Mouse (Mus musculus) embryonic facial prominence, embryonic 11.5 days (tissue): Measurements from ENCODE around the gene Gja5. TPM values are rescaled to one million over a fixed set of nuclear protein-coding genes. Genes with fewer than 3 reads are reported as not detected.

Experiments used
- ATAC-seq: fragments of 200-750 bp; cut with Nextera tagmentation; replicated peaks from 2 replicates; pipeline ENCODE4 v1.8.0; 2017; ENCODE audit warnings: low read depth; ENCODE audit not compliant: insufficient number of reproducible peaks, low FRiP score, low TSS enrichment
- DNase-seq: peaks from one replicate; pipeline ENCODE4 v3.0.0-alpha.2; 2015; ENCODE audit warnings: low spot score
- H3K27ac ChIP-seq: fragments of 300-500 bp; sonication (generic); replicated peaks from 2 replicates; pipeline ENCODE4 v1.5.1; 2014; ENCODE audit warnings: mild to moderate bottlenecking, low read depth, low read length, control low read depth
- H3K27me3 ChIP-seq: fragments of 300-500 bp; sonication (generic); 2 replicates; pipeline ENCODE4 v1.6.1; 2014; ENCODE audit warnings: mild to moderate bottlenecking, low read length, moderate library complexity, mixed read lengths; ENCODE audit not compliant: control insufficient read depth, insufficient read depth
- H3K36me3 ChIP-seq: fragments of 300-500 bp; sonication (generic); replicated peaks from 2 replicates; pipeline ENCODE4 v1.6.1; 2014; ENCODE audit warnings: low read depth, mild to moderate bottlenecking, low read length, moderate library complexity, mixed read lengths; ENCODE audit not compliant: control insufficient read depth, insufficient read depth
- H3K4me1 ChIP-seq: fragments of 300-500 bp; sonication (generic); 2 replicates; pipeline ENCODE4 v1.6.1; 2014; ENCODE audit warnings: low read length, mixed read lengths; ENCODE audit not compliant: control insufficient read depth, insufficient read depth
- H3K4me2 ChIP-seq: fragments of 300-500 bp; sonication (generic); 2 replicates; pipeline ENCODE4 v1.6.1; 2014; ENCODE audit warnings: low read depth, mild to moderate bottlenecking, control low read depth, low read length, moderate library complexity
- H3K4me3 ChIP-seq: fragments of 300-500 bp; sonication (generic); 2 replicates; pipeline ENCODE4 v1.5.1; 2014; ENCODE audit warnings: low read depth, low read length, control low read depth
- H3K9ac ChIP-seq: fragments of 300-500 bp; sonication (generic); replicated peaks from 2 replicates; pipeline ENCODE4 v1.6.1; 2014; ENCODE audit warnings: mild to moderate bottlenecking, control low read depth, low read length
- H3K9me3 ChIP-seq: fragments of 300-500 bp; sonication (generic); replicated peaks from 2 replicates; pipeline ENCODE4 v1.6.1; 2016; ENCODE audit warnings: mild to moderate bottlenecking, low read length, inconsistent platforms, mixed read lengths; ENCODE audit not compliant: control insufficient read depth
- WGBS: fragments of 180-500 bp; shearing (Covaris S2); extraction: QIAGEN DNeasy Blood & Tissue Kit; methylation state at CpG from one replicate; pipeline ENCODE4 v1.1.7; 2014; 5-methylcytosine and 5-hydroxymethylcytosine counted together
- polyA plus RNA-seq: library from polyadenylated mRNA; unstranded; fragments of >200 nt; fragmentation: Nextera tagmentation; extraction: Ambion mirVana; gene quantifications from 2 replicates; pipeline ENCODE4 v1.2.1, GENCODE M21; 2014

Gja5 gene
- polyA plus RNA-seq = 3.0 and 3.9 TPM in 2 replicates

DNA sequence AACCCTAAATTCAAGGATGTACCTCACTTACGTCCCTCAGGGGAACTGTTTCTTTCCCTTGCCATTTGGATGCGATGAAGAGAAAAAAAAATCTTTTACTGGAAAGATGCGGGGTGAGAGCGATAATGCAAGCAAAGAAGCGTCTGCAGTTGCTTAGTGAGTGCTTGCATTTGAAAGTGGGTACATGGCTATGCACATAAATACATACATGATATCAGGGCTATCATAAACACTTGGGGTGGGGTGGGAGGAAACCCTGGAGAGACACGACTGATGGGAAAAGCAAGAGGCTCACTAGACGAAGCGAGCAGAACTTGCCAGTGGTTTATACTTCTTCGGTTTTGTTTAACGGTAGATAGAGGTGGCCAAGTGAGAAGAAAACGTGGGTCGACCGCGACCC lies at the start of gene Gja5:
TSS of gene Gja5 (plus strand) at position 301 of the 400 bp plus-strand sequence.
- 14% methylated on average over 14 of the region's 14 CpGs for WGBS
- Histone ChIP-seq H3K4me3 (peak within 1 kb of the TSS; percentile 99), H3K9ac (peak within 1 kb of the TSS; percentile 89), H3K4me2 (peak within 1 kb of the TSS; percentile 81), H3K4me1 (no peaks in the 10 kb centered on the region), H3K36me3 (no peaks in the 10 kb centered on the region), H3K27me3 (no peaks in the 10 kb centered on the region), H3K27ac (no peak within 1 kb of the TSS), H3K9me3 (no peaks in the 10 kb centered on the region)
- ATAC-seq = no peak
- no peak for DNase-seq

GRCm38 (mm10) chr3:96855833-96856232 lies 48.7 kb upstream of the Gja5 start:
- H3K36me3 ChIP-seq = no peaks in the 10 kb centered on the region
- no peak overlapping the region for H3K4me3 ChIP-seq
- H3K27ac ChIP-seq = no peak overlapping the region
- H3K4me1 ChIP-seq = no peaks in the 10 kb centered on the region
- H3K9ac ChIP-seq = no peak overlapping the region
- WGBS = 69% methylated on average over 3 of the region's 3 CpGs
- H3K4me2 ChIP-seq = no peak overlapping the region
- no peaks in the 10 kb centered on the region for H3K27me3 ChIP-seq
- H3K9me3 ChIP-seq = no peaks in the 10 kb centered on the region
- ATAC-seq (no peak), DNase-seq (no peak)

GRCm38 (mm10) chr3:96860498-96860897 lies 44.0 kb upstream of the Gja5 start:
- Histone ChIP-seq H3K9me3 (no peaks in the 10 kb centered on the region), H3K4me2 (no peak overlapping the region), H3K9ac (no peak overlapping the region), H3K36me3 (no peaks in the 10 kb centered on the region), H3K4me3 (no peak overlapping the region), H3K27me3 (no peaks in the 10 kb centered on the region), H3K27ac (no peak overlapping the region), H3K4me1 (no peaks in the 10 kb centered on the region)
- DNase-seq = no peak
- WGBS = 92% methylated on average over 5 of the region's 5 CpGs
- ATAC-seq = no peak

GRCm38 (mm10) chr3:96867863-96868262 lies 36.6 kb upstream of the Gja5 start:
- Histone ChIP-seq H3K36me3 (no peaks in the 10 kb centered on the region; the same call in 1 of the 2 replicates), H3K27me3 (no peaks in the 10 kb centered on the region), H3K27ac (no peak overlapping the region), H3K9me3 (no peaks in the 10 kb centered on the region), H3K4me2 (no peak overlapping the region), H3K9ac (no peak overlapping the region), H3K4me1 (no peaks in the 10 kb centered on the region), H3K4me3 (no peak overlapping the region)
- no peak for ATAC-seq
- 91% methylated on average over 3 of the region's 3 CpGs for WGBS
- DNase-seq = no peak

- no peaks in the 10 kb centered on the region for H3K4me1 ChIP-seq
- H3K4me2 ChIP-seq = no peak overlapping the region
- no peak overlapping the region for H3K27ac ChIP-seq
- no peaks in the 10 kb centered on the region; the same call in 1 of the 2 replicates for H3K36me3 ChIP-seq
- ATAC-seq (no peak; the same call in 1 of the 2 replicates), DNase-seq (no peak)
- no peak overlapping the region for H3K9ac ChIP-seq
- 93% methylated on average over 8 of the region's 8 CpGs for WGBS
- H3K4me3 ChIP-seq = no peak overlapping the region
- no peaks in the 10 kb centered on the region for H3K9me3 ChIP-seq
- no peaks in the 10 kb centered on the region for H3K27me3 ChIP-seq
Observed at GRCm38 (mm10) chr3:96868566-96868965, 35.9 kb upstream of the Gja5 start.

GRCm38 (mm10) chr3:96869091-96869490 lies 35.4 kb upstream of the Gja5 start:
- no peak overlapping the region for H3K4me2 ChIP-seq
- WGBS = 96% methylated on average over 7 of the region's 7 CpGs
- DNase-seq (no peak), ATAC-seq (no peak)
- no peaks in the 10 kb centered on the region for H3K4me1 ChIP-seq
- H3K9ac ChIP-seq = no peak overlapping the region
- no peaks in the 10 kb centered on the region for H3K9me3 ChIP-seq
- H3K27me3 ChIP-seq = no peaks in the 10 kb centered on the region
- no peak overlapping the region for H3K27ac ChIP-seq
- no peak overlapping the region for H3K4me3 ChIP-seq
- no peaks in the 10 kb centered on the region; the same call in 1 of the 2 replicates for H3K36me3 ChIP-seq

DNA sequence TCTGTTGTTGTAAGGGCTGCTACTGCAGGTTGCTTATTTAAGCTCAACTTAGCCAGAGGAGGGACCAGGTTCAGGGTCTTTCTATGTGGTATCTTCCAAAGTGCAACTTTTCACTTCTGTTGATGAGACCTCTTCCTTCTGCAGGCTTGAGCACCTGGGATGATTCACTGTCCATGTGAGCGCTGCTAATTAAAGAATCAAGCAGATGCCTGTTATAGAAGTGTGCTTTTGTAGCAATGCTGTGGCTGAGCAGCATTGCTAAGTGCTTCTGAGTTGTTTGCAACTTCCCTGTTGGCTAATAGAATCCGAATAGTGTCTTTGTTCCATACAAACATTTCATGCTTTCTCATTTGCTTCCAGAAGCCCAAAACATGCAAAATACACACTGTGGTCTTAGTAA lies 34.2 kb upstream of the Gja5 start:
- 95% methylated on average over 2 of the region's 2 CpGs for WGBS
- H3K4me1 ChIP-seq = no peaks in the 10 kb centered on the region
- H3K27me3 ChIP-seq = no peaks in the 10 kb centered on the region
- no peaks in the 10 kb centered on the region; the same call in 1 of the 2 replicates for H3K36me3 ChIP-seq
- no peak overlapping the region for H3K4me2 ChIP-seq
- no peaks in the 10 kb centered on the region for H3K9me3 ChIP-seq
- no peak for ATAC-seq
- no peak overlapping the region for H3K4me3 ChIP-seq
- no peak overlapping the region for H3K9ac ChIP-seq
- no peak overlapping the region for H3K27ac ChIP-seq
- no peak for DNase-seq

DNA sequence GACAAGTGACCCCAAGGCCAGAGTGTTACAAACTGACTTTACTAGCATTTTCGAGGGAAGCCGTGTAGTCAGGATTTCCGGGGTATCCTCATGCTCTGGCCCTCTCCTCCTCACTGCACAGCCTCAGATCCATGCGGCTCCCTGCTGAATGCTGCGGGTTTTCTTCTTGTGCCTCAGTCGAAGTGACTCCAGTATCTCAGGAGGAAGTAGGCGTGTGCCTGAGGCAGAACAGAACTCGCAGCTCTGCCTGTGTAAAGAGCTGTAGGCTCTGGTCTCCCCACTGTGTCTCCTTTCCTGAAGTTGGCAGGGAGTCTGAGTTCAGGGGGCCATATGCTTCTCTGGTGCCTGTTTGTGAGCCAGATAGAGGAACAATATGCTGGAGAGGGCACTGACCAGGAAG lies 33.4 kb upstream of the Gja5 start:
- H3K9ac ChIP-seq = no peak overlapping the region
- H3K4me2 ChIP-seq = no peak overlapping the region
- H3K27ac ChIP-seq = no peak overlapping the region
- no peaks in the 10 kb centered on the region for H3K9me3 ChIP-seq
- H3K27me3 ChIP-seq = no peaks in the 10 kb centered on the region
- ATAC-seq = no peak
- no peaks in the 10 kb centered on the region for H3K4me1 ChIP-seq
- no peaks in the 10 kb centered on the region; the same call in 1 of the 2 replicates for H3K36me3 ChIP-seq
- no peak overlapping the region for H3K4me3 ChIP-seq
- DNase-seq = no peak
- 78% methylated on average over 8 of the region's 8 CpGs for WGBS
